Mouse (Mus musculus) CH12.LX (cell line): ENCODE results near the gene Pkn1. TPM values are rescaled to one million over a fixed set of nuclear protein-coding genes. Genes with fewer than 3 reads are reported as not detected.

Source experiments
- DNase-seq: peaks from one replicate; pipeline ENCODE4 v3.0.0-alpha.2; 2013; ENCODE audit errors: extremely low read depth
- H3K27ac ChIP-seq: 2 replicates; pipeline ENCODE4 v1.5.1; 2012; ENCODE audit warnings: low read depth, mild to moderate bottlenecking, control low read depth, moderate library complexity; ENCODE audit not compliant: insufficient read depth
- H3K27me3 ChIP-seq: replicated peaks from 2 replicates; pipeline ENCODE3; 2012; ENCODE audit warnings: inconsistent platforms
- H3K36me3 ChIP-seq, 2 experiments: replicated peaks in 1 of 2; 2 replicates each; pipeline versions ENCODE3 to v1.6.1; 2012; ENCODE audit warnings: inconsistent platforms in 1 of 2, low read length in 1 of 2, mild to moderate bottlenecking in 1 of 2, mixed read lengths in 1 of 2, moderate library complexity in 1 of 2; ENCODE audit not compliant: control insufficient read depth in 1 of 2, insufficient read depth in 1 of 2
- H3K4me1 ChIP-seq, 2 experiments: 2 replicates each; pipeline ENCODE4 v1.6.1; 2012; ENCODE audit warnings: inconsistent platforms in 1 of 2, moderate library complexity in 1 of 2; ENCODE audit not compliant: insufficient read depth in 2 of 2, control insufficient read depth in 1 of 2
- H3K4me2 ChIP-seq: 2 replicates; pipeline ENCODE4 v1.6.1; 2012; ENCODE audit warnings: low read depth, mild to moderate bottlenecking, control low read depth; ENCODE audit not compliant: poor library complexity, insufficient read depth, severe bottlenecking
- H3K4me3 ChIP-seq, 3 experiments: fragments of 150-350 bp in 1 of 3; sonication (generic) in 1 of 3; replicated peaks in 1 of 3; 2 replicates each; pipeline versions ENCODE3 to v1.5.1; 2011 to 2012; ENCODE audit warnings: low read depth in 2 of 3, low read length in 2 of 3, mild to moderate bottlenecking in 2 of 3, moderate library complexity in 2 of 3, control low read depth in 1 of 3, improper control_type of control experiment in 1 of 3, inconsistent platforms in 1 of 3, mixed read lengths in 1 of 3; ENCODE audit not compliant: poor library complexity in 1 of 3
- H3K79me2 ChIP-seq: replicated peaks from 2 replicates; pipeline ENCODE4 v1.6.1; 2012; ENCODE audit warnings: mild to moderate bottlenecking, moderate library complexity; ENCODE audit not compliant: control insufficient read depth, poor library complexity, insufficient read depth, severe bottlenecking; ENCODE audit errors: extremely low read depth
- H3K9ac ChIP-seq: 2 replicates; pipeline ENCODE4 v1.6.1; 2012; ENCODE audit warnings: low read depth, mild to moderate bottlenecking, control low read depth, moderate library complexity; ENCODE audit not compliant: insufficient read depth
- H3K9me3 ChIP-seq: replicated peaks from 2 replicates; pipeline ENCODE3; 2012; ENCODE audit warnings: low read length, inconsistent platforms, mixed read lengths
- BHLHE40 ChIP-seq: IDR thresholded peaks from 2 replicates; pipeline ENCODE4 v1.6.1; 2011; ENCODE audit warnings: mild to moderate bottlenecking, low read depth, low read length, improper control_type of control experiment
- CTCF ChIP-seq, 2 experiments: IDR thresholded peaks in 1 of 2; conservative IDR thresholded peaks in 1 of 2; 2 replicates each; pipeline ENCODE4 v1.5.1; 2011 to 2012; ENCODE audit warnings: low read depth in 2 of 2, low read length in 2 of 2, improper control_type of control experiment in 1 of 2, inconsistent platforms in 1 of 2, mild to moderate bottlenecking in 1 of 2, moderate library complexity in 1 of 2
- E2F4 ChIP-seq: IDR thresholded peaks from 2 replicates; pipeline ENCODE4 v1.6.1; 2011; ENCODE audit warnings: low read depth, low read length, improper control_type of control experiment; ENCODE audit not compliant: insufficient replicate concordance
- ELF1 ChIP-seq: IDR thresholded peaks from 2 replicates; pipeline ENCODE4 v1.6.1; 2014; ENCODE audit warnings: low read depth, mild to moderate bottlenecking, inconsistent platforms, low read length, improper control_type of control experiment
- ETS1 ChIP-seq: conservative IDR thresholded peaks from 2 replicates; pipeline ENCODE4 v1.6.1; 2012; ENCODE audit warnings: low read depth, mild to moderate bottlenecking, inconsistent platforms, low read length, improper control_type of control experiment, moderate library complexity
- GABPA ChIP-seq: IDR thresholded peaks from 2 replicates; pipeline ENCODE4 v1.6.1; 2012; ENCODE audit warnings: low read depth, low read length, improper control_type of control experiment, inconsistent platforms; ENCODE audit not compliant: insufficient replicate concordance
- IRF4 ChIP-seq: IDR thresholded peaks from 2 replicates; pipeline ENCODE4 v1.6.1; 2014; ENCODE audit warnings: low read depth, mild to moderate bottlenecking, inconsistent platforms, low read length, improper control_type of control experiment
- JUN ChIP-seq: IDR thresholded peaks from 2 replicates; pipeline ENCODE4 v1.6.1; 2011; ENCODE audit warnings: low read depth, mild to moderate bottlenecking, low read length, improper control_type of control experiment, moderate library complexity; ENCODE audit not compliant: insufficient read depth
- JUND ChIP-seq: conservative IDR thresholded peaks from 2 replicates; pipeline ENCODE4 v1.6.1; 2011; ENCODE audit warnings: low read depth, low read length, improper control_type of control experiment
- MAFK ChIP-seq: IDR thresholded peaks from 2 replicates; pipeline ENCODE4 v1.6.1; 2011; ENCODE audit warnings: low read length, improper control_type of control experiment; ENCODE audit not compliant: insufficient replicate concordance
- MAX ChIP-seq: IDR thresholded peaks from 2 replicates; pipeline ENCODE4 v1.6.1; 2011; ENCODE audit warnings: low read length, improper control_type of control experiment
- MAZ ChIP-seq: IDR thresholded peaks from 2 replicates; pipeline ENCODE4 v1.6.1; 2012; ENCODE audit warnings: low read depth, mild to moderate bottlenecking, inconsistent platforms, low read length, improper control_type of control experiment, moderate library complexity
- MEF2A ChIP-seq: IDR thresholded peaks from 2 replicates; pipeline ENCODE4 v1.6.1; 2014; ENCODE audit warnings: low read depth, mild to moderate bottlenecking, inconsistent platforms, low read length, improper control_type of control experiment, borderline replicate concordance
- MXI1 ChIP-seq: IDR thresholded peaks from 2 replicates; pipeline ENCODE4 v1.6.1; 2011; ENCODE audit warnings: mild to moderate bottlenecking, low read depth, low read length, improper control_type of control experiment
- MYC ChIP-seq: IDR thresholded peaks from 2 replicates; pipeline ENCODE4 v1.6.1; 2011; ENCODE audit warnings: low read depth, mild to moderate bottlenecking, improper control_type of control experiment, low read length
- NRF1 ChIP-seq: IDR thresholded peaks from 2 replicates; pipeline ENCODE4 v1.6.1; 2014; ENCODE audit warnings: low read depth, mild to moderate bottlenecking, inconsistent platforms, low read length, improper control_type of control experiment, moderate library complexity
- PAX5 ChIP-seq: IDR thresholded peaks from 2 replicates; pipeline ENCODE4 v1.6.1; 2012; ENCODE audit warnings: low read length, inconsistent platforms, mixed read lengths
- POLR2A ChIP-seq: IDR thresholded peaks from 2 replicates; pipeline ENCODE4 v1.6.1; 2011; ENCODE audit warnings: low read depth, mild to moderate bottlenecking, improper control_type of control experiment, low read length
- POLR2AphosphoS2 ChIP-seq: IDR thresholded peaks from 2 replicates; pipeline ENCODE4 v1.6.1; 2011; ENCODE audit warnings: low read depth, low read length, improper control_type of control experiment
- RAD21 ChIP-seq: IDR thresholded peaks from 2 replicates; pipeline ENCODE4 v1.6.1; 2011; ENCODE audit warnings: low read depth, mild to moderate bottlenecking, low read length, improper control_type of control experiment, moderate library complexity
- SMC3 ChIP-seq: IDR thresholded peaks from 2 replicates; pipeline ENCODE4 v1.6.1; 2011; ENCODE audit warnings: low read depth, low read length, improper control_type of control experiment
- TBP ChIP-seq: conservative IDR thresholded peaks from 2 replicates; pipeline ENCODE4 v1.6.1; 2011; ENCODE audit warnings: low read depth, low read length, improper control_type of control experiment
- TCF12 ChIP-seq: IDR thresholded peaks from 2 replicates; pipeline ENCODE4 v1.6.1; 2014; ENCODE audit warnings: low read depth, mild to moderate bottlenecking, inconsistent platforms, low read length, improper control_type of control experiment
- UBTF ChIP-seq: IDR thresholded peaks from 2 replicates; pipeline ENCODE4 v1.6.1; 2012; ENCODE audit warnings: low read depth, mild to moderate bottlenecking, inconsistent platforms, low read length, improper control_type of control experiment, moderate library complexity
- USF1 ChIP-seq: IDR thresholded peaks from 2 replicates; pipeline ENCODE4 v1.6.1; 2014; ENCODE audit warnings: low read depth, mild to moderate bottlenecking, inconsistent platforms, low read length, improper control_type of control experiment
- ZKSCAN1 ChIP-seq: IDR thresholded peaks from 2 replicates; pipeline ENCODE4 v1.6.1; 2012; ENCODE audit warnings: low read depth, inconsistent platforms, low read length, improper control_type of control experiment, borderline replicate concordance
- dilution Hi-C: fragments of 300-500 bp; cut with MboI; formaldehyde crosslinking; loops from 2 replicates; pipeline ENCODE4 v1.14.3; 2020; ENCODE audit warnings: low sequenced_read_pairs; ENCODE audit not compliant: extremely low pct_unique_long_range_greater_than_20kb, extremely low pct_ligation_motif_present
- in situ Hi-C: fragments of 300-500 bp; cut with MboI; formaldehyde crosslinking; loops from 3 replicates; pipeline ENCODE4 v1.14.3; 2019; ENCODE audit warnings: low sequenced_read_pairs, low pct_ligation_motif_present, low pct_unique_long_range_greater_than_20kb, mixed read lengths
- polyA plus RNA-seq: library from polyadenylated mRNA; unstranded; fragments of >175 nt; gene quantifications from 2 replicates; pipeline ENCODE4 v1.2.1, GENCODE M21; 2012; ENCODE audit warnings: low read depth; ENCODE audit not compliant: insufficient read length
- total RNA-seq, 2 experiments: library from RNA; depleted of rRNA; stranded (reverse); fragments of 300-350 nt in 1 of 2; fragments of >200 nt in 1 of 2; gene quantifications; 2 replicates each; pipeline ENCODE4 v1.2.3; 2012 to 2014

Pkn1 gene
- total and polyA plus RNA-seq, 3 experiments: 33.5 to 58.8 (median 47.8) TPM

- no peak for DNase-seq
- Histone ChIP-seq H3K9ac (no peak overlapping the region), H3K79me2 (peaks cover 19% of the 10 kb centered on the region), H3K9me3 (no peaks in the 10 kb centered on the region), H3K27me3 (no peaks in the 10 kb centered on the region), H3K27ac (no peak overlapping the region), H3K36me3 (peaks cover 79 to 88% of the 10 kb centered on the region in 2 experiments), H3K4me1 (peaks cover 6 to 15% of the 10 kb centered on the region in 2 experiments), H3K4me3 (no peak overlapping the region), H3K4me2 (no peak overlapping the region)
- no peak for TF ChIP-seq POLR2A
- no peak for TF ChIP-seq ELF1
- TF ChIP-seq RAD21: no peak
- no peak for TF ChIP-seq TBP
- TF ChIP-seq JUND: no peak
- no peak for TF ChIP-seq E2F4
- no peak for TF ChIP-seq TCF12
- no peak for TF ChIP-seq SMC3
- TF ChIP-seq POLR2AphosphoS2: no peak
- TF ChIP-seq NRF1: no peak
- no peak for TF ChIP-seq MAZ
- TF ChIP-seq PAX5: no peak
- TF ChIP-seq USF1: no peak
- no peak for TF ChIP-seq ZKSCAN1
- no peak for TF ChIP-seq UBTF
- no peak for TF ChIP-seq CTCF (conservative IDR thresholded peaks at IDR 0.05 in 1 of 2, IDR thresholded peaks at IDR 0.05 in 1 of 2; ENCODE audit: low read depth in 2 of 2, low read length in 2 of 2)
- TF ChIP-seq BHLHE40: no peak
- TF ChIP-seq MAX: no peak
- no peak for TF ChIP-seq JUN
- TF ChIP-seq MEF2A: no peak
- in situ Hi-C loops: loop anchor here (10.0 kb wide), 1 partner anchor 61 kb away; no protein-coding TSS in a partner anchor
- dilution Hi-C loops: no loop called here
Measured at GRCm38 (mm10) chr8:83723447-83724083, 24.6 kb upstream of the Pkn1 start.

GRCm38 (mm10) chr8:83722631-83723030 lies 23.7 kb upstream of the Pkn1 start:
- Histone ChIP-seq H3K27me3 (no peaks in the 10 kb centered on the region), H3K27ac (no peak overlapping the region), H3K4me2 (no peak overlapping the region), H3K79me2 (peaks cover 28% of the 10 kb centered on the region), H3K36me3 (peaks cover 73 to 88% of the 10 kb centered on the region in 2 experiments), H3K4me1 (peaks cover 9 to 24% of the 10 kb centered on the region in 2 experiments), H3K4me3 (no peak overlapping the region)
- dilution Hi-C loops: no loop called here
- no peak for DNase-seq
- no peak for TF ChIP-seq ZKSCAN1
- no peak for TF ChIP-seq POLR2AphosphoS2
- no peak for TF ChIP-seq MAX
- no peak for TF ChIP-seq MAFK
- TF ChIP-seq TCF12: no peak
- TF ChIP-seq ETS1: no peak
- no peak for TF ChIP-seq MYC
- no peak for TF ChIP-seq USF1
- no peak for TF ChIP-seq MXI1
- TF ChIP-seq IRF4: no peak
- TF ChIP-seq GABPA: no peak
- TF ChIP-seq, all 38 proteins: peak for 0
- Histone ChIP-seq H3K9me3 (no peaks in the 10 kb centered on the region), H3K9ac (no peak overlapping the region)
- in situ Hi-C loops: loop anchor here (10.0 kb wide), 1 partner anchor 62 kb away; no protein-coding TSS in a partner anchor
